Mouse (Mus musculus): Measurements from ENCODE around the gene Igdcc3. TPM values are rescaled to one million over a fixed set of nuclear protein-coding genes. Genes with fewer than 3 reads are reported as not detected.
A peak's percentile ranks its signal among the peaks of the same experiment; 100 is the strongest.
"Not testable (repeated sequence)": the region's sequence is repeated elsewhere in the genome, so short reads cannot be mapped to it uniquely, and the experiment has no call there.

Igdcc3 gene
- polyA plus RNA-seq, 1 experiment from 2014 or later = not detected

DNA sequence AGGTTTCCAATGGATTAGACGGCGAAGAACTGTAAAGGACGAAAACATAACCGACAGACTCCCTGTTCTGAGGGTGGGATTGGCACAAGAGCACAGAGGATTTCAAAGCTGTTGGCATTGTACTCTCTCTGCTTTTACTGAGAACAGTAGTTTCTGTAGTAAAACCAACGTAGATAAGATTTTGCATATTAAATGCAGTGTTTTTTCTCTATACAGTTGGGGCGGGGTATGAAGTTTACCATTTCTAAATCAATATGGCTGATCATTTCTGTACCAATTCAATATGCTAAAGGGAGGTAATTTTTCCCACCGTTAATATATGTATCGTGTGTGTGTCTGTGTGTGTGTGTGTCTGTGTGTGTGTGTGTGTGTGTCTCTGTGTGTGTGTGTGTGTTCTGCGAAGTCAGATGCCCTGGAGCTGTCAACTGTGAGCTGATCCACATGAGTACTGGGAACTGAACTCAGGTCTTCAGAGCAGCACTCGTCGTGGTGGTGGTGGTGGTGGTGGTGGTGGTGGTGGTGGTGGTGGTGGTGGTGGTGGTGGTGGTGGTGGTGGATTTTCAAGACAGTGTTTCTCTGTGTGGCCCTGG lies 61.3 kb downstream of the Igdcc3 start:
- DNase-seq (no peak), ATAC-seq (no peak)
- H3K4me1 ChIP-seq (ENCODE audit: insufficient read depth) = peaks cover 22% of the 10 kb centered on the region
- no peaks in the 10 kb centered on the region for H3K27me3 ChIP-seq (ENCODE audit: insufficient read depth, low read length)
- H3K36me3 ChIP-seq (replicated peaks; ENCODE audit: insufficient read depth, low read length) = no peaks in the 10 kb centered on the region
- peak overlapping the region; percentile 69 for H3K9ac ChIP-seq (replicated peaks)
- H3K9me3 ChIP-seq (ENCODE audit: low read length) = no peaks in the 10 kb centered on the region
- peak overlapping the region; percentile 72 for H3K4me2 ChIP-seq (ENCODE audit: low read depth, low read length)
- WGBS (ENCODE audit: insufficient replicate concordance) = 24% methylated on average over 11 of the region's 11 CpGs
- peak overlapping the region; percentile 44 for H3K4me3 ChIP-seq (ENCODE audit: low read depth, low read length)
- peak overlapping the region; percentile 83 for H3K27ac ChIP-seq (ENCODE audit: low read depth)
- TF ChIP-seq EP300 (IDR thresholded peaks at IDR 0.05; ENCODE audit: low read depth) (no peak), CTCF (IDR thresholded peaks at IDR 0.05; ENCODE audit: low read depth) (no peak)

DNA sequence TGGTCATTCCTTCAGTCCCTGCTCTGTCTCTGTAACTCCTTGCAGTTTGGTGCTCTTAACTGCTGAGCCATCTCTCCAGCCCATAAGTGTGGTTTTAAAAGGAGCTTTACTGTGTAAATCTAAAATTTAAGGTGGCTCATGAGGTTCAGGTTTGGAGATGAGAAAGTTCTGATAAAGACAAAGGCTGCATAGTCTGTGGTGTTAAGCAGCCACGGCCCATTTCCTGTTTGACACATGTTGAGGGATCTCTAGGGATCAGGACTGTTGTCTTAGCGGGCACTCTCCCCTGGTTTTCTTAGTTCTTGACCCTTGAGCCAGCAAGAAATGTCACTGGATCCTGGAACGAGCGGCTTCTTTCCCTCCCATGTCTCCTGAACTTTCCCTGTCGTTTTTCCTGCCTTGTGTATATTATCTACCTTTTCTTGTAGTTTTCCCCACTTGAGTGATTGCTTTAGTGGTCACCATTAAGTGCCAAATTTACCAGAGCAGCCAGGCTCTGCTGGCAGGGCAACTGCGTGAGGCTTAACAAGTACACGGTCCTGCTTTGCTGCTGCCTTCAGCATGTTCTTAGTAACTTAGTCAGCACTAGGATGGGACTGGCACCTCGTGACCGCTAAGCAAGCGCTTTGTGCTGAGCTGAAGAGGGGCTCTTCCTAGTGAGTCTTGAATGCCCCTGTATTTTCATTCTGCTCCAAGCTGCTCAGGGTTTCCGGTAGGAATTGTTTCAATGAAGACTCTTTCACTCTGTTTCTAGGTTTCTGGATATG lies 64.2 kb downstream of the Igdcc3 start:
- Histone ChIP-seq H3K36me3 (replicated peaks; ENCODE audit: insufficient read depth, low read length) (no peaks in the 10 kb centered on the region), H3K4me3 (ENCODE audit: low read depth, low read length) (no peak overlapping the region), H3K27ac (ENCODE audit: low read depth) (no peak overlapping the region), H3K4me1 (ENCODE audit: insufficient read depth) (peaks cover 3% of the 10 kb centered on the region; the same call in 1 of the 2 replicates), H3K4me2 (ENCODE audit: low read depth, low read length) (no peak overlapping the region), H3K9ac (replicated peaks) (no peak overlapping the region), H3K27me3 (ENCODE audit: insufficient read depth, low read length) (no peaks in the 10 kb centered on the region), H3K9me3 (ENCODE audit: low read length) (no peaks in the 10 kb centered on the region)
- DNase-seq = no peak
- TF ChIP-seq CTCF (IDR thresholded peaks at IDR 0.05; ENCODE audit: low read depth) = no peak
- TF ChIP-seq EP300 (IDR thresholded peaks at IDR 0.05; ENCODE audit: low read depth) = no peak
- 57% methylated on average over 11 of the region's 11 CpGs for whole genome bisulfite sequencing (ENCODE audit: insufficient replicate concordance)
- no peak for ATAC-seq

DNA sequence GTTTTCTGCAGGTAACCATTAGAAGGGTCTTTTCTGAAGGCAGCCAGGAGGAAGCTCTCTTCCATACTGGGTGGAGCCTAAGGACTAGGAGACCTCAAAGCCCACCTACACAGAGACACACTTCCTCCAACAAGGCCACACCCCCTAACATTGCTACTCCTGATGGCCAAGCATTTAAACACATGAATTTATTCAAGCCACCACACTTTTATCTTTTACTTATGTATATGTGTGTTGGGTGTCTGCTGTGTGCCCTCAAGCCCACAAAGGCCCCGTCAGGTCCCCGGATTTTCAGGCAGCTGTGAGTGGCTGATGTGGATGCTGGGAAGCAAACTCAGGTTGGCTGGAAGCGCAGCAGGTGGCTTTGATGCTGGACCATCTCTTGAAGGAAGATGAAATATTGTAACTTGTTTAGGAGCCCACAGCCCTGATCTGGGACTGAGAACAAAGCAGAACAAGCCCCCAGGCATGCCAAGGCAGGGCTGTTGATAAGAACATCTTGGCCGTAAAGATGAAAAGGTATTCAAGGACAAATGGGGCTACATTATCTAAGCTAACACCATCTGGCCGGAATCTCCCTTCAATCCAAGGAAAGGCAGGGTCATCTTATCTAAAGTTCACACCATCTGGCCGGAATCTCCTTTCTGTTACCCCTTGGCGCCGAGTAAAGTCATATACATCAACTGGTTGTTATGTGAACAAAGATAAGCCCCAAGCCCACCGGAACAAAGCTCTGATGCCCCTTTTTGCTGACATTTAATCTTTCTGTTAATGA lies 66.2 kb downstream of the Igdcc3 start:
- WGBS (ENCODE audit: insufficient replicate concordance) = 77% methylated on average over 7 of the region's 9 CpGs
- not testable (repeated sequence) for DNase-seq, ATAC-seq

DNA sequence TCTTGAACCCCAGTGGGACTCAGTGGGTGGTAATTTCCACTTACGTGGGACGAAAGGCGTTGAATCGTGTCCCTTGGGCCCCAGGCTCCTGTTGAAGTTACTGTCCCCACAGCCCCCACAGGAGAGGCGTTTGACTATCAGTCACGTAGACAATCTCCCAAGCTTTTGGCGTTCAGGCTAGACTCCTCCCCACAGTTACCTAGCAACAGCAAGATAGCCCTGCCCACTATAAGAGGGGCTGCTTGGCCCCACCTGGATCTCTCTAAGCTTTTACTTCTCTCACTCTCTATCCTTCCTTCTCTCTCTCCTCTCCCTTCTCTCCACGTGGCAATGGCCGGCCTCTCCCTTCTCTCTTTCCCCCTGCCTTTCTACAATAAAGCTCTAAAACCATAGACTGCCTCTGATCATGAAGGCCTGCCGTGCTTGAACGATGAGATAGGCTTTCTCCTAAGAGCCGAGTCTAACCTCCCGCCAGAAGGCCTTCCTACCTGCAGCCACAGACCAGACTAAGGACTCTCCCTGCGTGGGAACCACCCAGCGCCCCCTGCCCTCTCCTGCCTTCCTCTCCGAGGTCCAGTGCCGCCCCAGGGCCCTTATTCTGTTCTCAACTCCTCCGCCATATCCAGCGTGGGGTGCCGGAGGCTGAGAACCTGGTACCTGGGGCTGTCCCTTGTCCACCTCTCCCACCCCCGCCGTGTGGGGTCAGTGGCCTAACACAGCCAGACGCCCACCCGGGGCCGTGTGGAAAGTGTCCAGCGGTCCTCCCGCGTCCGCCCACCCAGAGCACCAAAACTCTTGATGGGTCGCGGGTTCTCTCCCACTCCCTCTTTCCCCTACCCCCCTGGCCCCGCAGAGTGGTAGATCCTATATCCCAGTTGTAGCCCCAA lies 67.5 kb downstream of the Igdcc3 start:
- no peaks in the 10 kb centered on the region for H3K4me1 ChIP-seq (ENCODE audit: insufficient read depth)
- no peaks in the 10 kb centered on the region for H3K36me3 ChIP-seq (replicated peaks; ENCODE audit: insufficient read depth, low read length)
- no peak overlapping the region for H3K4me3 ChIP-seq (ENCODE audit: low read depth, low read length)
- H3K4me2 ChIP-seq (ENCODE audit: low read depth, low read length) = no peak overlapping the region
- 85% methylated on average over 32 of the region's 32 CpGs for whole genome bisulfite sequencing (ENCODE audit: insufficient replicate concordance)
- no peaks in the 10 kb centered on the region for H3K9me3 ChIP-seq (ENCODE audit: low read length)
- H3K27me3 ChIP-seq (ENCODE audit: insufficient read depth, low read length) = no peaks in the 10 kb centered on the region
- no peak for DNase-seq
- ATAC-seq = no peak
- H3K27ac ChIP-seq (ENCODE audit: low read depth) = no peak overlapping the region
- H3K9ac ChIP-seq (replicated peaks) = no peak overlapping the region
- TF ChIP-seq CTCF (IDR thresholded peaks at IDR 0.05; ENCODE audit: low read depth) = no peak
- TF ChIP-seq EP300 (IDR thresholded peaks at IDR 0.05; ENCODE audit: low read depth) = no peak

More for the DNA sequence above, 66.2 kb downstream of the Igdcc3 start:
- H3K4me3 ChIP-seq (ENCODE audit: low read depth, low read length); H3K36me3 ChIP-seq (replicated peaks; ENCODE audit: insufficient read depth, low read length); H3K27ac ChIP-seq (ENCODE audit: low read depth); H3K9ac ChIP-seq (replicated peaks); H3K4me2 ChIP-seq (ENCODE audit: low read depth, low read length); H3K4me1 ChIP-seq (ENCODE audit: insufficient read depth); H3K9me3 ChIP-seq (ENCODE audit: low read length); H3K27me3 ChIP-seq (ENCODE audit: insufficient read depth, low read length): not testable (repeated sequence)

DNA sequence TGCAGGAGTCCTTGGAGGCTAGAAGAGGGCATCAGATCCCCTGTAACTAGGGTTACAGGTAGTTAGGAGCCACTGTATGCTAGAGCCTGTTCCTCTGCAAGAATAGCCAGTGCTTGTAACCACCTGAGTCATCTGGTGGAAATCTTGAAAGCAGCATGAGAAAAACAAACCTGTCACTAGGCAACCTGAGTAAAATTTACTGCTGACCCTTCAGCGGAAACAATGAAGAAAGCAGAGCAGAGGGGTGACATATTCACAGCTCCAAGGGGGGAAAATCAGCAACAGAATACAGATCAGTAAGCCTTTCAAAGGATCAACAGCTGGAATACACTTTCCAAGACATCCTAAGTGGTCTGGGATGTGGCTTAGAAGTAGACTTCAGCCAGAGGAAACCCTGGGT lies 70.6 kb downstream of the Igdcc3 start:
- no peaks in the 10 kb centered on the region for H3K27me3 ChIP-seq (ENCODE audit: insufficient read depth, low read length)
- DNase-seq = no peak
- H3K9ac ChIP-seq (replicated peaks) = no peak overlapping the region
- H3K27ac ChIP-seq (ENCODE audit: low read depth) = no peak overlapping the region
- no peak overlapping the region for H3K4me3 ChIP-seq (ENCODE audit: low read depth, low read length)
- H3K9me3 ChIP-seq (ENCODE audit: low read length) = no peaks in the 10 kb centered on the region
- TF ChIP-seq CTCF (IDR thresholded peaks at IDR 0.05; ENCODE audit: low read depth) (no peak), EP300 (IDR thresholded peaks at IDR 0.05; ENCODE audit: low read depth) (no peak)
- no peak for ATAC-seq
- peaks cover 14% of the 10 kb centered on the region for H3K4me1 ChIP-seq (ENCODE audit: insufficient read depth)
- 64% methylated on average over 1 of the region's 1 CpGs for WGBS (ENCODE audit: insufficient replicate concordance)
- no peaks in the 10 kb centered on the region for H3K36me3 ChIP-seq (replicated peaks; ENCODE audit: insufficient read depth, low read length)
- H3K4me2 ChIP-seq (ENCODE audit: low read depth, low read length) = no peak overlapping the region
